Comparison of ENCODE assay signal across 22 mouse cellular contexts in genomic region chr17:91913556-91913955, GRCm38 (mm10).
DNase-seq lines count a peak whose midpoint lies in the region; ATAC-seq and TF ChIP-seq lines count a peak whose summit lies in the region.
"Had no signal": no experiment of that assay in that cellular context is flagged by ENCODE, and none has a peak within 500 bp of the region (broad histone marks: within the 10 kb centered on the region; RNA-seq: fewer than 3 reads in every experiment).

No protein-coding gene starts in this region.

- no peak overlapping the region for H3K9ac ChIP-seq in forebrain, embryonic 13.5 days
- H3K9ac ChIP-seq: forebrain, postnatal 0 days; hindbrain, embryonic 13.5 days; intestine, embryonic 15.5 days had no signal

- H3K9me3 ChIP-seq in forebrain, embryonic 13.5 days (replicated peaks), result no peaks in the 10 kb centered on the region
- H3K9me3 ChIP-seq: forebrain, embryonic 10.5 days; hindbrain, embryonic 13.5 days; intestine, embryonic 15.5 days had no signal

- H3K4me1 ChIP-seq in cerebellum, adult 2 months (ENCODE audit: control insufficient read depth, insufficient read depth, low read length), result no peaks in the 10 kb centered on the region
- H3K4me1 ChIP-seq in forebrain, embryonic 13.5 days, result no peaks in the 10 kb centered on the region
- H3K4me1 ChIP-seq: forebrain, embryonic 10.5 days; hindbrain, embryonic 13.5 days; intestine, embryonic 15.5 days had no signal

- H3K4me2 ChIP-seq in forebrain, embryonic 13.5 days, result no peak overlapping the region
- H3K4me2 ChIP-seq: heart, embryonic 11.5 days; hindbrain, embryonic 13.5 days; intestine, embryonic 15.5 days had no signal

- H3K36me3 ChIP-seq in forebrain, embryonic 13.5 days (ENCODE audit: poor library complexity, severe bottlenecking), result no peaks in the 10 kb centered on the region
- H3K36me3 ChIP-seq: forebrain, embryonic 10.5 days; hindbrain, embryonic 13.5 days; intestine, embryonic 15.5 days had no signal

- no peak for TF ChIP-seq POLR2A in cerebellum, adult 2 months (IDR thresholded peaks at IDR 0.05; ENCODE audit: borderline replicate concordance, insufficient read depth, low read length)

- TF ChIP-seq CTCF in cerebellum, adult 2 months (IDR thresholded peaks at IDR 0.05; ENCODE audit: borderline replicate concordance, insufficient read depth, low read depth, low read length), result no peak

- H3K4me3 ChIP-seq in cerebellum, adult 2 months (replicated peaks; ENCODE audit: insufficient read depth, low read depth, low read length), result no peak overlapping the region
- no peak overlapping the region for H3K4me3 ChIP-seq in forebrain, embryonic 13.5 days
- H3K4me3 ChIP-seq: forebrain, embryonic 10.5 days; gastrocnemius, adult 2 months; hindbrain, embryonic 13.5 days; intestine, embryonic 15.5 days had no signal

- DNase-seq in cerebellum, adult 2 months, result peak; percentile 30 to 76
- no peak for DNase-seq in cerebellum, adult 11 months
- peak; percentile 1 for DNase-seq in 416B (ENCODE audit: low read depth)
- peak; percentile 15 for DNase-seq in cerebellum, adult 9-11 months
- DNase-seq in cerebellum, postnatal 25 days, result peak; percentile 44 to 74
- DNase-seq in retina, postnatal 1 day, result no peak
- DNase-seq: adrenal gland, adult 2 months; adrenal gland, postnatal 14 days; forebrain, postnatal 0 days; gastrocnemius, adult 2 months; gastrocnemius, postnatal 14 days; heart, adult 11 months; kidney, adult 11 months; kidney, adult 8-10 months had no signal

- no peak for ATAC-seq in forebrain, embryonic 13.5 days
- ATAC-seq: CD4-positive, CD25-positive, alpha-beta regulatory T cell, adult 4 months; forebrain, embryonic 14.5 days; forebrain, postnatal 0 days; hindbrain, embryonic 16.5 days; intestine, embryonic 15.5 days had no signal

- 35% methylated on average over 3 of the region's 3 CpGs for WGBS in cerebellum, adult 2 months
- 92% methylated on average over 3 of the region's 3 CpGs for WGBS in forebrain, embryonic 13.5 days

- H3K27ac ChIP-seq in cerebellum, adult 2 months (ENCODE audit: insufficient read depth, low read length), result no peak overlapping the region
- H3K27ac ChIP-seq in forebrain, embryonic 13.5 days, result no peak overlapping the region
- H3K27ac ChIP-seq: forebrain, embryonic 10.5 days; gastrocnemius, adult 2 months; hindbrain, embryonic 13.5 days; intestine, embryonic 15.5 days had no signal

- H3K27me3 ChIP-seq in cerebellum, adult 2 months (ENCODE audit: control insufficient read depth, insufficient read depth, low read length), result no peaks in the 10 kb centered on the region
- no peaks in the 10 kb centered on the region for H3K27me3 ChIP-seq in forebrain, embryonic 13.5 days
- H3K27me3 ChIP-seq: hindbrain, embryonic 13.5 days; intestine, embryonic 15.5 days had no signal

Comparison
In these comparisons a context has a peak if more than half of its experiments do, and no peak if none do; other contexts are left out.
1. DNase-seq: peak in cerebellum, adult 2 months (2 of 2), 416B (single experiment), cerebellum, adult 9-11 months (single experiment) and cerebellum, postnatal 25 days (2 of 2); none in cerebellum, adult 11 months (single experiment) and retina, postnatal 1 day (single experiment).